Mouse (Mus musculus): ENCODE measurements around the gene Tmem274. TPM values are rescaled to one million over a fixed set of nuclear protein-coding genes. Genes with fewer than 3 reads are reported as not detected.

The Tmem274 gene
- not detected in 2 replicates for polyA plus RNA-seq (2012; rRNA removed)

GRCm38 (mm10) chr4:149477078-149477477 lies at the start of gene Tmem274:
Tmem274 (plus strand) TSS chr4:149477378.

GRCm38 (mm10) chr4:149454879-149455278 lies 22.3 kb upstream of the Tmem274 start, which contains the start of gene Rbp7:
Rbp7 (minus strand) TSS chr4:149454978.

GRCm38 (mm10) chr4:149485053-149485824 lies 8.1 kb downstream of the Tmem274 start, which contains the start of the genes Nmnat1 and Lzic:
Nmnat1 (minus strand) TSS chr4:149485202.
Lzic (plus strand) TSS chr4:149485229.

GRCm38 (mm10) chr4:149517868-149518340 lies 40.7 kb downstream of the Tmem274 start, which contains the start of gene Ctnnbip1:
Ctnnbip1 (plus strand) TSS chr4:149518236.

Other genes starting within 250 kb of the Tmem274 start
- gene Kif1b, start 169.7 kb upstream of the Tmem274 start, polyA plus RNA-seq (2012; rRNA removed) = 19.9 and 22.2 TPM in 2 replicates
- gene Ube4b, start 50.6 kb upstream of the Tmem274 start, polyA plus RNA-seq (2012; rRNA removed) = 48.1 and 56.0 TPM in 2 replicates
- gene Rbp7, start 22.4 kb upstream of the Tmem274 start, polyA plus RNA-seq (2012; rRNA removed) = 0.66 and 1.6 TPM in 2 replicates
- gene Nmnat1, start 7.8 kb downstream of the Tmem274 start, polyA plus RNA-seq (2012; rRNA removed) = 8.3 and 9.8 TPM in 2 replicates
- gene Lzic, start 7.9 kb downstream of the Tmem274 start, polyA plus RNA-seq (2012; rRNA removed) = 11.1 and 12.1 TPM in 2 replicates
- gene Ctnnbip1, start 40.9 kb downstream of the Tmem274 start, polyA plus RNA-seq (2012; rRNA removed) = 23.1 and 27.2 TPM in 2 replicates
- 99.1 and 117 TPM in 2 replicates for gene Clstn1, start 109.1 kb downstream of the Tmem274 start, polyA plus RNA-seq (2012; rRNA removed)
- gene Pik3cd, start 225.2 kb downstream of the Tmem274 start, polyA plus RNA-seq (2012; rRNA removed) = 6.5 and 6.8 TPM in 2 replicates